Mouse (Mus musculus) brain, adult 10 weeks (tissue): ENCODE measurements around the gene Iqck. TPM values are rescaled to one million over a fixed set of nuclear protein-coding genes. Genes with fewer than 3 reads are reported as not detected.

Experiments used
- polyA plus RNA-seq: library from polyadenylated mRNA; stranded (reverse); fragments of 350-450 nt; fragmentation: Illumina TruSeq; extraction: RNeasy Lipid Tissue Mini Kit (QIAGEN cat#74804); gene quantifications from one replicate; pipeline ENCODE4 v1.2.3, GENCODE M21; 2015; ENCODE audit warnings: low read depth, low replicate concordance

Gene Iqck
- polyA plus RNA-seq: 3.8 TPM

GRCm38 (mm10) chr7:118855171-118855876 lies at the start of gene Iqck:
Gene Iqck, plus strand, starts transcription at chr7:118855752.

GRCm38 (mm10) chr7:118855877-118856304 lies 339 bp downstream of the Iqck start, which contains the start of gene Knop1:
Gene Knop1, minus strand, starts transcription at chr7:118856254.

GRCm38 (mm10) chr7:118995007-118995406 lies 139.5 kb downstream of the Iqck start, which contains the start of gene Gprc5b:
Gene Gprc5b, minus strand, starts transcription at chr7:118995211.

Other genes with a start within 250 kb of the Iqck start
- 338 TPM for gene Gde1, start 150.0 kb upstream of the Iqck start, polyA plus RNA-seq
- gene Ccp110, start 143.2 kb upstream of the Iqck start, polyA plus RNA-seq: 56.3 TPM
- 47.8 TPM for gene Vps35l, start 115.5 kb upstream of the Iqck start, polyA plus RNA-seq
- 15.2 TPM for gene Knop1, start 502 bp downstream of the Iqck start, polyA plus RNA-seq
- gene Gprc5b, start 139.5 kb downstream of the Iqck start, polyA plus RNA-seq: 142 TPM